Mouse (Mus musculus): ENCODE measurements around the gene Armc9.

DNA sequence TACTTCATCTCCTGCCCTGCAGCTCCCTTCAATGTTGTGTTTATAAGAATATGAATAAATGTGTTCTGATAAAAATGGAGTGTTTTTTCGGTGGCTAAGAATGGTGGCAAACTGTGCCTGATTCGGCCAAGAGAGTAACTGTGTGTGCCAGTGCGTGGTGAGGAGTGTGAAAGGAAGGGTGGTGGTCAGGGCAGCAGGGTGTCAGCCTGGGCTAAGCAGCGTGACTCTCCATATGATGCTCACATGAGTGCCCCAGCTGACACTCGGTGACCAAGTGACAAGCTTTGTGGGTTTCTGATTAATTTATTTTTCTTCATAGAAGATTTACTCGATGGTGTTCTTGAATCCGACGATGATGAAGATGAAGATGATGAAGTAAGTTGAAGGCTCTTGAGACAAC lies 58.2 kb downstream of the Armc9 start:
- TF ChIP-seq MAX (IDR thresholded peaks at IDR 0.05; ENCODE audit: low read length): no peak
- no peak for TF ChIP-seq CTCF (conservative IDR thresholded peaks at IDR 0.05 in 1 of 2, IDR thresholded peaks at IDR 0.05 in 1 of 2; ENCODE audit: low read depth in 2 of 2, low read length in 2 of 2)
- no peak for TF ChIP-seq E2F4 (IDR thresholded peaks at IDR 0.05; ENCODE audit: insufficient replicate concordance, low read depth, low read length)
- no peak for TF ChIP-seq NRF1 (IDR thresholded peaks at IDR 0.05; ENCODE audit: low read depth, low read length)
- no peak for TF ChIP-seq ZMIZ1 (IDR thresholded peaks at IDR 0.05; ENCODE audit: low read depth, low read length)

Data from CH12.LX (cell line).